Mouse (Mus musculus) hindbrain, embryonic 15.5 days (tissue): ENCODE results near the gene Mapk6. TPM values are rescaled to one million over a fixed set of nuclear protein-coding genes. Genes with fewer than 3 reads are reported as not detected.

Experiments
- ATAC-seq: fragments of 200-750 bp; cut with Nextera tagmentation; 2 replicates; pipeline ENCODE4 v1.8.0; 2017; ENCODE audit warnings: low read depth, moderate number of reproducible peaks, moderate TSS enrichment; ENCODE audit not compliant: low FRiP score
- H3K27ac ChIP-seq: fragments of 300-500 bp; sonication (generic); replicated peaks from 2 replicates; pipeline ENCODE4 v1.5.1; 2015; ENCODE audit warnings: mild to moderate bottlenecking, inconsistent platforms
- H3K27me3 ChIP-seq: fragments of 300-500 bp; sonication (generic); 2 replicates; pipeline ENCODE4 v1.6.1; 2015; ENCODE audit warnings: control low read depth, inconsistent platforms
- H3K36me3 ChIP-seq: fragments of 300-500 bp; sonication (generic); 2 replicates; pipeline ENCODE4 v1.6.1; 2015; ENCODE audit warnings: control low read depth, inconsistent platforms
- H3K4me1 ChIP-seq: fragments of 300-500 bp; sonication (generic); replicated peaks from 2 replicates; pipeline ENCODE4 v1.6.1; 2015; ENCODE audit warnings: control low read depth, inconsistent platforms
- H3K4me2 ChIP-seq: fragments of 300-500 bp; sonication (generic); 2 replicates; pipeline ENCODE4 v1.6.1; 2015; ENCODE audit warnings: moderate library complexity, mild to moderate bottlenecking, inconsistent platforms
- H3K4me3 ChIP-seq: fragments of 300-500 bp; sonication (generic); 2 replicates; pipeline ENCODE4 v1.5.1; 2015; ENCODE audit warnings: mild to moderate bottlenecking, inconsistent platforms
- H3K9ac ChIP-seq: fragments of 300-500 bp; sonication (generic); 2 replicates; pipeline ENCODE4 v1.6.1; 2015; ENCODE audit warnings: inconsistent platforms
- H3K9me3 ChIP-seq: fragments of 300-500 bp; sonication (generic); 2 replicates; pipeline ENCODE4 v1.6.1; 2016; ENCODE audit warnings: control low read depth, inconsistent platforms
- WGBS: fragments of 180-500 bp; shearing (Covaris S2); methylation state at CpG from one replicate; pipeline ENCODE4 v1.1.7; 2015; 5-methylcytosine and 5-hydroxymethylcytosine counted together
- polyA plus RNA-seq: library from polyadenylated mRNA; unstranded; fragments of >200 nt; fragmentation: Nextera tagmentation; extraction: Ambion mirVana; gene quantifications from 2 replicates; pipeline ENCODE4 v1.2.1, GENCODE M21; 2015

The Mapk6 gene
- polyA plus RNA-seq, 1 experiment from 2014 or later: 154 TPM

GRCm38 (mm10) chr9:75334440-75334839 is 75.4 kb downstream of the Mapk6 start:
- Histone ChIP-seq H3K4me2 (no peak overlapping the region), H3K4me1 (no peaks in the 10 kb centered on the region), H3K4me3 (no peak overlapping the region), H3K27me3 (no peaks in the 10 kb centered on the region), H3K9me3 (no peaks in the 10 kb centered on the region), H3K27ac (no peak overlapping the region), H3K9ac (no peak overlapping the region), H3K36me3 (peaks cover 73% of the 10 kb centered on the region)
- whole genome bisulfite sequencing: 89% methylated on average over 4 of the region's 4 CpGs
- ATAC-seq: no peak

DNA sequence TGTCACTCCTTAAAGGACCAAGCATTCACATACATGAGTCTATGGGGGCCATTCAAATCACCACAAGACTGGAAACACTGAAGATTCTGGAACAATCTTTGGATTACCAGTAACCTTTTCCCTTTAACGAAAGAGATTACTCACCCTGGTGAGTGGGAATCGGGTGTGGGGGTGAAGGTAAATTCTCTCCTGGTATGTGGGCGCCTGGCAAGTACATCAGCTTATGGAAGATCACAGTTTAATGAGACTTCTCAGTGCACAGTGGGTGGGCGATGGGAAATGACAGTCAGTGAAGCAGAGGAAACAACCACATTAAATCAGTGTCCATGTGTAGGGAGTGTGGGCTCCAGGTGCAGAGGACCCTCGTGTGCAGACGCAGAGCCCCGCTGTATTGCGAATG is 79.0 kb downstream of the Mapk6 start:
- peaks cover 49% of the 10 kb centered on the region for H3K36me3 ChIP-seq
- 84% methylated on average over 8 of the region's 8 CpGs for WGBS
- H3K9me3 ChIP-seq: no peaks in the 10 kb centered on the region
- no peaks in the 10 kb centered on the region for H3K27me3 ChIP-seq
- no peaks in the 10 kb centered on the region for H3K4me1 ChIP-seq
- H3K4me3 ChIP-seq: no peak overlapping the region
- H3K27ac ChIP-seq: no peak overlapping the region
- no peak overlapping the region for H3K9ac ChIP-seq
- H3K4me2 ChIP-seq: no peak overlapping the region
- ATAC-seq: no peak

GRCm38 (mm10) chr9:75328047-75328446 is 81.8 kb downstream of the Mapk6 start:
- peaks cover 32% of the 10 kb centered on the region for H3K36me3 ChIP-seq
- 95% methylated on average over 3 of the region's 3 CpGs for WGBS

GRCm38 (mm10) chr9:75322099-75322885 is 87.5 kb downstream of the Mapk6 start:
- no peak for ATAC-seq
- no peaks in the 10 kb centered on the region for H3K36me3 ChIP-seq
- WGBS: 84% methylated on average over 13 of the region's 13 CpGs
- no peaks in the 10 kb centered on the region for H3K9me3 ChIP-seq
- peaks cover 6% of the 10 kb centered on the region; the same call in 1 of the 2 replicates for H3K4me1 ChIP-seq
- H3K4me2 ChIP-seq: no peak overlapping the region
- H3K9ac ChIP-seq: no peak overlapping the region
- H3K4me3 ChIP-seq: no peak overlapping the region
- no peak overlapping the region for H3K27ac ChIP-seq
- H3K27me3 ChIP-seq: no peaks in the 10 kb centered on the region

More at GRCm38 (mm10) chr9:75328047-75328446, 81.8 kb downstream of the Mapk6 start:
- no peaks in the 10 kb centered on the region for H3K4me1 ChIP-seq
- H3K9ac ChIP-seq: no peak overlapping the region
- H3K27ac ChIP-seq: no peak overlapping the region
- H3K27me3 ChIP-seq: no peaks in the 10 kb centered on the region
- no peak overlapping the region for H3K4me2 ChIP-seq
- ATAC-seq: no peak
- no peaks in the 10 kb centered on the region for H3K9me3 ChIP-seq
- no peak overlapping the region for H3K4me3 ChIP-seq

- H3K27ac ChIP-seq: peak overlapping the region; percentile 40; the same call in 1 of the 2 replicates
- no peaks in the 10 kb centered on the region for H3K36me3 ChIP-seq
- no peak for ATAC-seq
- peaks cover 22% of the 10 kb centered on the region for H3K4me1 ChIP-seq
- H3K9ac ChIP-seq: no peak overlapping the region
- WGBS: 74% methylated on average over 3 of the region's 3 CpGs
- H3K9me3 ChIP-seq: no peaks in the 10 kb centered on the region
- H3K27me3 ChIP-seq: no peaks in the 10 kb centered on the region
- H3K4me3 ChIP-seq: no peak overlapping the region
- no peak overlapping the region for H3K4me2 ChIP-seq
Observed at GRCm38 (mm10) chr9:75319365-75319764, 90.4 kb downstream of the Mapk6 start.

Other genes with a start within 250 kb of the Mapk6 start
- 0.28 and 0.54 TPM in 2 replicates for gene Myo5c, start 178.0 kb downstream of the Mapk6 start, polyA plus RNA-seq
- gene Gnb5, start 103.7 kb downstream of the Mapk6 start, polyA plus RNA-seq: 81.3 and 83.9 TPM in 2 replicates
- gene Bcl2l10, start 62.2 kb downstream of the Mapk6 start, polyA plus RNA-seq: not detected in 2 replicates
- gene Leo1, start 31.5 kb upstream of the Mapk6 start, polyA plus RNA-seq: 39.8 and 46.4 TPM in 2 replicates
- gene Tmod3, start 149.7 kb upstream of the Mapk6 start, polyA plus RNA-seq: 80.8 and 84.5 TPM in 2 replicates
- 262 and 271 TPM in 2 replicates for gene Tmod2, start 201.3 kb upstream of the Mapk6 start, polyA plus RNA-seq
- gene Lysmd2, start 215.7 kb upstream of the Mapk6 start, polyA plus RNA-seq: 33.2 and 35.4 TPM in 2 replicates